Mouse (Mus musculus) liver, adult 2 months (tissue): Measurements from ENCODE around the gene Nhlrc3. TPM values are rescaled to one million over a fixed set of nuclear protein-coding genes. Genes with fewer than 3 reads are reported as not detected.

Experiments used
- DNase-seq: peaks from one replicate; pipeline ENCODE4 v3.0.0-alpha.2; 2011; ENCODE audit warnings: low read depth, low spot score; ENCODE audit errors: extremely low read depth
- H3K27ac ChIP-seq: fragments of 200-500 bp; replicated peaks from 2 replicates; pipeline ENCODE4 v1.5.1; 2012; ENCODE audit warnings: low read depth, mild to moderate bottlenecking, control low read depth, inconsistent platforms, low read length; ENCODE audit not compliant: insufficient read depth
- H3K27me3 ChIP-seq: fragments of 200-500 bp; 2 replicates; pipeline ENCODE4 v1.6.1; 2012; ENCODE audit warnings: mild to moderate bottlenecking, moderate library complexity, low read length, inconsistent platforms; ENCODE audit not compliant: control insufficient read depth, insufficient read depth
- H3K36me3 ChIP-seq: fragments of 200-500 bp; 2 replicates; pipeline ENCODE4 v1.6.1; 2012; ENCODE audit warnings: low read length, inconsistent platforms; ENCODE audit not compliant: control insufficient read depth, insufficient read depth
- H3K4me1 ChIP-seq: fragments of 200-500 bp; 2 replicates; pipeline ENCODE4 v1.6.1; 2011; ENCODE audit warnings: low read length; ENCODE audit not compliant: control insufficient read depth, insufficient read depth
- H3K4me3 ChIP-seq: fragments of 200-500 bp; 2 replicates; pipeline ENCODE4 v1.5.1; 2011; ENCODE audit warnings: low read depth, mild to moderate bottlenecking, control low read depth, low read length, moderate library complexity; ENCODE audit not compliant: insufficient read depth
- H3K79me2 ChIP-seq: fragments of 200-500 bp; 2 replicates; pipeline ENCODE4 v1.6.1; 2012; ENCODE audit warnings: inconsistent platforms, mild to moderate bottlenecking, low read length, moderate library complexity; ENCODE audit not compliant: control insufficient read depth, insufficient read depth
- H3K9ac ChIP-seq: fragments of 200-500 bp; 2 replicates; pipeline ENCODE4 v1.6.1; 2012; ENCODE audit warnings: low read depth, mild to moderate bottlenecking, control low read depth, inconsistent platforms, low read length
- CTCF ChIP-seq: fragments of 200-500 bp; IDR thresholded peaks from 2 replicates; pipeline ENCODE4 v1.5.1; 2011; ENCODE audit warnings: low read depth, low read length, control low read depth
- POLR2A ChIP-seq: fragments of 200-500 bp; IDR thresholded peaks from 2 replicates; pipeline ENCODE4 v1.6.1; 2011; ENCODE audit warnings: low read length, control low read depth; ENCODE audit not compliant: insufficient read depth; ENCODE audit errors: extremely low read depth
- WGBS: fragments of 180-500 bp; shearing (Covaris S2); methylation state at CpG from one replicate; pipeline ENCODE4 v1.1.7; 2018; 5-methylcytosine and 5-hydroxymethylcytosine counted together
- polyA plus RNA-seq: library from polyadenylated mRNA; depleted of rRNA; stranded (reverse); fragments of >200 nt; gene quantifications from 2 replicates; pipeline ENCODE4 v1.2.3, GENCODE M21; 2012; rRNA removed
- total RNA-seq: library from RNA; depleted of rRNA; stranded (reverse); fragments of >200 nt; gene quantifications from 2 replicates; pipeline ENCODE4 v1.2.3, GENCODE M21; 2014; rRNA removed

The Nhlrc3 gene
- total and polyA plus RNA-seq, 2 experiments, result 5.9 to 8.0 TPM

DNA sequence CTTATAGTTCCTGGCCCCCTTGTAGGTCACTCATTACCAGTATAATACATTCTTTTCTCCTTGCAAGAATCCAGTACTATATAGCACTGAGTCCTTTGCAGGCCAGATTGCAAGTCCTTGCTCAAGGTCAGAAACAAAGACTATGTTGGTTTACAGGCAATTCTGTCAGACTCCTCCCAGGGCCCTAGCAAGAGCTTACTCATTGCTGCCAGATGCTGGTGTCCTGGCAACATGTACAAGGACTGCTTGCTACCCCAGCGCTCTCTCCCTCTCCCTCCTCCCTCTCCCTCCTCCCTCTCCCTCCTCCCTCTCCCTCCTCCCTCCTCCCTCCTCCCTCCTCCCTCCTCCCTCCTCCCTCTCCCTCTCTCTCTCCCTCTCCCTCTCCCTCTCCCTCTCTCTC lies 56.0 kb downstream of the Nhlrc3 start:
- no peak for TF ChIP-seq POLR2A
- no peak for TF ChIP-seq CTCF
- DNase-seq, result no peak
- Histone ChIP-seq H3K27me3 (no peaks in the 10 kb centered on the region), H3K36me3 (no peaks in the 10 kb centered on the region), H3K27ac (no peak overlapping the region), H3K4me3 (no peak overlapping the region), H3K79me2 (no peaks in the 10 kb centered on the region), H3K9ac (no peak overlapping the region), H3K4me1 (no peaks in the 10 kb centered on the region)
- WGBS, result 90% methylated on average over 1 of the region's 1 CpGs

Other genes with a start within 250 kb of the Nhlrc3 start
- gene Proser1, start 334 bp upstream of the Nhlrc3 start, total RNA-seq, result 2.4 and 2.6 TPM in 2 replicates
- 7.6 and 8.6 TPM in 2 replicates for gene Proser1, start 334 bp upstream of the Nhlrc3 start, polyA plus RNA-seq
- gene Stoml3, start 25.3 kb upstream of the Nhlrc3 start, total RNA-seq, result not detected in 2 replicates
- gene Stoml3, start 25.3 kb upstream of the Nhlrc3 start, polyA plus RNA-seq, result not detected in 2 replicates
- 0.09 and 0.13 TPM in 2 replicates for gene Frem2, start 194.0 kb upstream of the Nhlrc3 start, total RNA-seq
- gene Frem2, start 194.0 kb upstream of the Nhlrc3 start, polyA plus RNA-seq, result 0.02 and 0.06 TPM in 2 replicates